Mouse (Mus musculus) cortical plate, adult 2 months (tissue): ENCODE data around the gene Hrk. TPM values are rescaled to one million over a fixed set of nuclear protein-coding genes. Genes with fewer than 3 reads are reported as not detected.

Experiments used
- H3K27ac ChIP-seq: fragments of 200-500 bp; 2 replicates; pipeline ENCODE4 v1.5.1; 2012; ENCODE audit warnings: low read length, control low read depth, inconsistent platforms; ENCODE audit not compliant: insufficient read depth
- H3K4me1 ChIP-seq: fragments of 200-500 bp; 2 replicates; pipeline ENCODE4 v1.6.1; 2011; ENCODE audit warnings: low read length; ENCODE audit not compliant: control insufficient read depth, insufficient read depth
- H3K4me3 ChIP-seq: fragments of 200-500 bp; 2 replicates; pipeline ENCODE4 v1.5.1; 2011; ENCODE audit warnings: mild to moderate bottlenecking, low read length, control low read depth; ENCODE audit not compliant: insufficient read depth
- CTCF ChIP-seq: fragments of 200-500 bp; IDR thresholded peaks from 2 replicates; pipeline ENCODE4 v1.5.1; 2011; ENCODE audit warnings: mild to moderate bottlenecking, control low read depth, low read length; ENCODE audit not compliant: insufficient read depth; ENCODE audit errors: extremely low read depth
- POLR2A ChIP-seq: fragments of 200-500 bp; IDR thresholded peaks from 2 replicates; pipeline ENCODE4 v1.6.1; 2011; ENCODE audit warnings: mild to moderate bottlenecking, low read length, control low read depth; ENCODE audit not compliant: insufficient read depth; ENCODE audit errors: extremely low read depth
- polyA plus RNA-seq: library from polyadenylated mRNA; depleted of rRNA; stranded (reverse); fragments of >200 nt; gene quantifications from 2 replicates; pipeline ENCODE4 v1.2.3, GENCODE M21; 2012

Gene Hrk
- polyA plus RNA-seq, 1 experiment = 15.5 TPM

DNA sequence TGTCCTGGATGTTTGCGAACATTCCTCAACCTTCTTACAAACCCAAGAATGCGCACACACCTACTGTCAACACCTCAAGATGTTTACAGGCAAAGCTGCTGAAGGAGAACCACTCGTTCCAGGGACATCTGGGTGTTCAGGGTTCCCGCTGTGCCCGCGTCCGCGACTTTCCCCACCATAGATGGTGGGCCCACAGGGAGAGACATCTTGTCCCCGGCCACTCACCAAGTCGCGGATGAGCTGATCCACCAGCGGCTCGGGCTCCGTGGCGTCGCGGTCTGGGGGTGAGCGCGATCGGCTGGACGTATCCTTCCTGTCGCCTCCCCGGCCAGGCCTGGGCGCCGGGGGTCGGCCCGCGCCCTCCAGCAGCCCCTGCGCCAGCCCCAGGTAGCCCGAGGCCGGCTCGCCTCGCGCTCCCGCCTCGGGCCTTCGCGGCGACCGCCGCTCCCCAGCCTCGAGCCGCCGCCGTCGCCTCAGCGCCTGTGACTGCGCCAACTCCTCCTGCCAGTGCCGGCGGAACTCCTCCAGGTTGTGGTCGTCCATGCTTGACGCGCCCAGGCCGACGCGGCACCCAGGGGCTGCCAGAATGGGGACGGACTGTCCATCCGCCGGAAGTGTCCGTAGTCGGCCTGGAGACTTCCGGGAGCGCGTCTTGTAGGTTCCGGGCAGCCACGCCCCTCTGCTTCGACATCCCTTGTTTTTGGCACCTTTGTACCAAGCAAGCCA lies 9.4 kb upstream of the Hrk start, which contains the start of gene Fbxw8:
Fbxw8 (minus strand) TSS at position 626 of the 726 bp plus-strand sequence.
- Histone ChIP-seq H3K4me3 (peak within 1 kb of the TSS; percentile 83), H3K27ac (no peak within 1 kb of the TSS), H3K4me1 (no peaks in the 10 kb centered on the region; the same call in 1 of the 2 replicates)
- TF ChIP-seq POLR2A = peak; percentile 82
- TF ChIP-seq CTCF = no peak

DNA sequence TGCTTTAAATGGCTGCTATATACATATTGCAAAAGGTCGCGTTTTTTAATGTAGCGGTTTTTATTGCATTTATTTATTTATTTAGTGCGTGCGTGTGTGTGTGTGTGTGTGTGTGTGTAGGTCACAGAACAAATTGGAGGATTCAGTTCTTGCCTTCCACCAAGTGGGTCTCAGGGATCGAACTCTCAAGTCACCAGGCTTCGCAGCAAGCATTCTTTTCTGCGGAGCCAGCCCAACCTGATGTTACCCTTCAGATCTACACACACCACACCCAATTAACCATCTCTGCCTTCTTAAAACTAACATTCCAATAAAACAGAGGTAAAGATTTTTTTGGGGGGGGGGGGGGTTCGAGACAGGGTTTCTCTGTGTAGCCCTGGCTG lies 8.9 kb upstream of the Hrk start:
- TF ChIP-seq POLR2A = no peak
- TF ChIP-seq CTCF = no peak
- H3K4me3 ChIP-seq = peak overlapping the region; percentile 83
- H3K4me1 ChIP-seq = no peaks in the 10 kb centered on the region; the same call in 1 of the 2 replicates
- no peak overlapping the region for H3K27ac ChIP-seq

DNA sequence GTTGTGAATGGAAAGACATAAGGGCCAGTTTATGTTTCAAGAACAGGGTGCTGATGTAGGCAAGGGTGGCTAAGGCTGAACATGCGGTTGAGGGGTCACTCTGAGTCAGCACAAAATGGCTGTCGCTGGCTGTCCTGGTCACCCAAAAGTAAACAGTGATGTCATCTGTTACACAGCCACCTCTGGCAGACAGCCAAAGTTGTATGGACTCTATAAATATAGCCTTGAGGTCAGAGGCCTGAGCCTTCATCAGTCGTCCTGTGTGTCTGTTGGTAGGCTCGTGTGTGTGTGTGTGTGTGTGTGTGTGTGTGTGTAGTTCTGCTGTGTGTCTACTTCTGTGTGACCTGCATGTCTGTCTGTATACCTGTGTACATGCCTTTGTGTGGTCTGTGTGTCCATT lies 7.5 kb upstream of the Hrk start:
- Histone ChIP-seq H3K4me3 (no peak overlapping the region), H3K4me1 (no peaks in the 10 kb centered on the region; the same call in 1 of the 2 replicates), H3K27ac (no peak overlapping the region)
- TF ChIP-seq POLR2A (no peak), CTCF (no peak)

DNA sequence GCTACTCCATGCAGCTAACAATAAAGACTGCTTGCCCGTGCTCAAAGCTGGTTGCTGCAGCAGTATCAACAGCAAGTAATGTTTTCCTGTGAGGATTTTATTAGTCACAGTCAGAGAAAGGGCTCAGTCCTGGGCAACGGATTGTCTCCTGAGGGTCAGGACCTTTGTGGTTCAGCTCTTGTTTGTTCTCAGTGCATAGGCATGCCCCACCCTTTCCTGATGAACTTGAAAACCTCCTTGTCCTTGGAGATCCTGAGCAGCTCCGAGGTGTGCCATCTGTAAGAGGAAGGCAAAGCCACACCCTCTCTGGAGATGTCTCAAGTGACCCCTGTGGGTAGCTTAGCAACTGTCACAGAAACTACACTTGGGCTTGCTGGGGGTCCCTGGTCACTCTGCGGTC lies 3.8 kb upstream of the Hrk start:
- TF ChIP-seq CTCF = no peak
- TF ChIP-seq POLR2A = no peak
- Histone ChIP-seq H3K4me3 (no peak overlapping the region), H3K4me1 (no peaks in the 10 kb centered on the region), H3K27ac (no peak overlapping the region)

DNA sequence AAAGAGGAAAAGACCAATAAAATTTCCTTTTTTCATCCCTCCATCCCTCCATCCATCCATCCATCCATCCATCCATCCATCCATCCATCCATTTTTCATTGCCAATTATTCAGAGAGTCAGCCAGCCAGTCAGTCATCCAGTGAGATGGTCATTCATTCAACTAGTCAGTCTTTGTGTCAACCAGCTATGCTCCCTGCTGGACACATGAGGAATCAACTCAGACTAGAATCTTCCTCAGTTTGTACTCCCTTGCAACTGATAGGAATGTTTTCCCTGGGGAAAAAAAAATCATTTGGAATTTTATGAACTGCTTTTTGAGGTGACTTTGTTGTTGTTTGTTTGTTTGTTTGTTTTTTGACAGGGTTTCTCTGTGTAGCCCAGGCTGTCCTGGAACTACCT lies 1.0 kb downstream of the Hrk start:
- TF ChIP-seq POLR2A (no peak), CTCF (no peak)
- Histone ChIP-seq H3K4me1 (no peaks in the 10 kb centered on the region), H3K27ac (no peak overlapping the region), H3K4me3 (no peak overlapping the region)

DNA sequence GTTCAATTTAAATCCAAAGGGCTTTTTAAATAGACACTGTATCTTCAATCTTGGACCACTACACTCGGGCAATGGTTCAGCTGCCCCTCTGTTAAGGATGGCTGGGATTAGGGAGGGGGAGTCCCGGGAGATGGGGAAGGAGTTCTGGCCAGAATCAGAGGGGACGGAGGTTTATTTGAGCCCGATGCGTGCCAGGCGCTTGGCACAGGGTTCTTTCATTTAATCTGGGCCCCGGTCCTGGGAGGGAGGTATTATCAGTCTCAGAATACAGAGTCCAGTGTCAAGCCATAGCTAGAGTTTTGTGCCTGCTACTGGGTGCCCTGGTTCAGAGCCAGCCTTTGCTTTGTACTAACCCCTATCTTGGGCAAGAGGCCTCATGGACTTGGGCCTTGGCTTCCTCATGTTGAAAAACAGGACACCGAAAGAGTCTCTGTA lies 3.1 kb downstream of the Hrk start:
- TF ChIP-seq POLR2A (no peak), CTCF (no peak)
- H3K4me3 ChIP-seq = no peak overlapping the region
- H3K4me1 ChIP-seq = no peaks in the 10 kb centered on the region
- H3K27ac ChIP-seq = no peak overlapping the region

DNA sequence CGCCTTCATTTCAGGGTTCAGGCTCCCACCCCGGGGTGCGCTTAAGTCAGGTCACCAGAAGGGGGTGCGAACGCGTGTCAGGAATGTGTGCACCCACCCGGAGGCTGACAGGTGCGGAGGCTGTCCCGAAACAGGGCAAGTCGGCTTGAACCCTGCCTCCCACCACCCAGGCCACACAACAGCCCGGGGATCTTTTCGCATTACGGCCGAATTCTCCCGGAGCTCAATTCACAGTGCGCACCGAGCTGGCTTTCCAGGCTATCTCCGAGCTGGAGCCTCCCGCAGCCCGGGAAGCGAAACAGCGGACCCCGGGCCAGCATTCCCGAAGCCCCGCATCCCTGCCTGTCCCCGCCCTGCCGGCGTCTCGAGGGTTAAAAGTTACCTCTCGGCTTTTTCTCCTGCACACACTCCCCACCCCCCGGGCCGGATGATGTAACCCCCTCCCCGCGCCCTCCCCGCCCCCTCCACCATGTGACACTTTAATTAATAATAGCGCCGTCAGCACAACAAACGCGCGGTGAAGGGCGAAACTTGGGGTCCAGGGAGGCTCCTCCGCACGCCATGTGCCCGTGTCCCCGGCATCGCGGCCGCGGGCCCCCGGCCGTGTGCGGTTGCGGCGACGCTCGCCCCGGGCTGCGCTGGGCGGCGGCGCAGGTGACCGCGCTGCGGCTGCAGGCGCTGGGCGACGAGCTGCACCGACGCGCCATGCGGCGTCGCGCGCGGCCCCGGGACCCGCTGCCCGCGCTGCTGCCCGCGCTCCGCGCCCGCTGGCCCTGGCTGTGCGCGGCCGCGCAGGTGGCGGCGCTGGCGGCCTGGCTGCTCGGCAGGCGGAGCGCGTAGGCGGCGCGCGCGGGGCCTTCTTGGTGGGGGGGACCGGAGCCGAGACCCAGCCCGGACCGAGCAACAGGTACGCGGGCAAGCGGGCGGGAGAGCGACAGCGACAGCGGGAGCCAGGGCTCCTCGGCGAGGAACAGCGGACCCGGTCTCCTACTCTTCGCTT lies 5.1 kb downstream of the Hrk start:
- H3K4me3 ChIP-seq = peak overlapping the region; percentile 39
- peaks cover 1% of the 10 kb centered on the region; the same call in 1 of the 2 replicates for H3K4me1 ChIP-seq
- H3K27ac ChIP-seq = no peak overlapping the region
- TF ChIP-seq CTCF (no peak), POLR2A (no peak)

DNA sequence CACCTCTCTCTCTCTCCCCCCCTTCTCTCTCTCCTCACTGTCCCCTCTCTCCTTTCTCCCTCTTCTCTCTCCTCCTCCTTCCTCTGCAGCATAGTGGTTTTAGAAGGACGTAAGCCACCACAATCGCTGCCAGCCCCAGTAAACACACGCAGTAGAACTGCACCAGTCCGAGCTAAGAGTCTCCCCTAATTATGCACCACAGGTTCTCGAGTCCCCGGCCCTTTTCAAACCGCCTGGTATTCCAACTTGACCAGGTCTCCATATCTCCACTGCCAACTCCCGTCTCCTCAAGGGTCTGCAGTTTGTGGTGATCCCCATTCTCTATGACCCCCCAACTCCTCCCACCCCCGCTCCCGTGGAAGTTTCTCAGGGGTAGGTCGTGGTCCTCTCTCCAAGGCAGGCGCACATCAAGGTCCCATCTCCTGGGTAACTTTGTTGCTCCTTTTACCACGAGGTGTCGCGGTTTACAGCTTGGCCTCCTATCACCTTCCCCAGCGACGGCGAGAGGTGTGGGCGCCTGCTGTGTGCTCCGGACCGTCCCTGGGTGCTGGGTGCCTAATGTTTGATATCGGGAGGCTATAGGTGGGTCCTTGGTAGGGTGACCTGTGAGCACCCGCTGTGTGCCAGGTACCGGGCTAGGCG lies 6.6 kb downstream of the Hrk start:
- TF ChIP-seq POLR2A (no peak), CTCF (0 out of 2 replicates have a peak, but pooled peaks have one; percentile 3)
- H3K4me1 ChIP-seq = peaks cover 1% of the 10 kb centered on the region; the same call in 1 of the 2 replicates
- peak overlapping the region; percentile 39 for H3K4me3 ChIP-seq
- no peak overlapping the region for H3K27ac ChIP-seq

DNA sequence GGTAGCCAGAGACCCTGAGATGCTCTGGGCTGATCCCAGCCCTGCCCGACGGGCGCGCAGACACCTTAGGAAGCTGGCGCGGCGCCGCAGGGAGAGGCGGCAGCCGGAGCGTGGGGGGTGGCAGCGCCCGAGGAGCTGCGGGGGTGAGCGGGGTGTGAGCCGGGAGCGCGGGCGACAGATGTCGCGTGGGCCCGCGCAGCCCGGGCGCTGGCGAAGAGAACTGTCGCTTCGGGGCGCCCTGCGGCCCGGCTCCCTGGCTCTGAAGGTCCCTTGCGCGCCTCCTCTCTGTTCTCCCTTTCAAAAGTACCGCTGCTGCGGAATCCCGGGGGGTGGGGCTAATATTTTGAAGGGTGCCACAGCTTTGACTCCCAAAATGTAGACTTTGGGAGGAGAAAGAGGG lies 7.2 kb downstream of the Hrk start:
- H3K27ac ChIP-seq = no peak overlapping the region
- TF ChIP-seq POLR2A (no peak), CTCF (no peak)
- peaks cover 1% of the 10 kb centered on the region; the same call in 1 of the 2 replicates for H3K4me1 ChIP-seq
- peak overlapping the region; percentile 39 for H3K4me3 ChIP-seq
